Mouse (Mus musculus) lung, postnatal 0 days (tissue): Measurements from ENCODE around the gene Selenoi.

Source experiments
- CTCF ChIP-seq: IDR thresholded peaks from 2 replicates; pipeline ENCODE4 v1.5.1; 2016; ENCODE audit warnings: antibody characterized with exemption, mild to moderate bottlenecking
- EP300 ChIP-seq: IDR thresholded peaks from 2 replicates; pipeline ENCODE4 v1.6.1; 2016; ENCODE audit warnings: antibody characterized with exemption, mild to moderate bottlenecking, control low read depth

DNA sequence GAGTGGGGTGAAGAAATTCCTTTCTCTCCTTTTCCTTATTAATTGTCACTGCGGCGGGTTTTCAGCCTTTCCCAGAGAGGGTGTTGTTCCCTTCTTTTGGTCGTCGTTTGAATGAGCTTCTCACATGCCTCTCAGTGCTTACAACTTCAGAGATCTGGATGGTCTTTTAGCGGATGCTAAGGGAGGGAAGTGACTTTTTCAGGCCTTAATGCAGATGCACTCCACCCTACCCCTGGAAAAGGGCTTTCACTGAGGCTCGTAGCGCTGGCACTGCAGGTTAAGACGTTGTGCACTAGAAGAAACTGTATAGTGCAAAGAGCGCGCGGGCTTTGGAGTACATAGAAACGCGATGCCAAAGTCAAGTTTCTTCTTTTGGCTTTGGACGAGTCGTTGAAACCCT is 661 bp downstream of the Selenoi start:
- TF ChIP-seq CTCF (no peak), EP300 (no peak)
